21 mouse cellular contexts compared by ENCODE assay signal in genomic region chr6:28007001-28007400, GRCm38 (mm10).
"Had no signal": no experiment of that assay in that cellular context is flagged by ENCODE, and none has a peak within 500 bp of the region (broad histone marks: within the 10 kb centered on the region; RNA-seq: fewer than 3 reads in every experiment).

No protein-coding gene starts in this region.

- H3K27ac ChIP-seq: heart, adult 2 months; hindbrain, embryonic 13.5 days; hindbrain, embryonic 15.5 days; hindbrain, postnatal 0 days; kidney, embryonic 15.5 days; kidney, postnatal 0 days; layer of hippocampus, adult 2 months; left cerebral cortex, adult 2 months; limb, embryonic 10.5 days; limb, embryonic 12.5 days; liver, embryonic 13.5 days; liver, embryonic 15.5 days had no signal

- H3K36me3 ChIP-seq: hindbrain, embryonic 13.5 days; hindbrain, embryonic 15.5 days; kidney, embryonic 15.5 days; limb, embryonic 10.5 days; limb, embryonic 12.5 days; liver, embryonic 13.5 days; liver, embryonic 15.5 days had no signal

- DNase-seq: forebrain, postnatal 0 days; gastrocnemius, postnatal 14 days; gastrocnemius, postnatal 36 days; kidney, adult 11 months; kidney, adult 2 months; kidney, adult 9 months; kidney, postnatal 25 days; kidney, postnatal 4 days; liver; liver, embryonic 13.5 days had no signal

- H3K4me1 ChIP-seq: hindbrain, embryonic 13.5 days; hindbrain, embryonic 15.5 days; kidney, embryonic 15.5 days; limb, embryonic 10.5 days; limb, embryonic 12.5 days; liver, embryonic 13.5 days; liver, embryonic 15.5 days had no signal

- H3K27me3 ChIP-seq: hindbrain, embryonic 13.5 days; hindbrain, embryonic 15.5 days; kidney, embryonic 15.5 days; limb, embryonic 12.5 days; liver, embryonic 13.5 days; liver, embryonic 15.5 days had no signal

- H3K9me3 ChIP-seq: hindbrain, embryonic 13.5 days; hindbrain, embryonic 15.5 days; kidney, embryonic 15.5 days; limb, embryonic 10.5 days; limb, embryonic 12.5 days; liver, embryonic 13.5 days; liver, embryonic 15.5 days had no signal

- H3K4me3 ChIP-seq: heart, adult 2 months; hindbrain, embryonic 13.5 days; hindbrain, embryonic 15.5 days; kidney, embryonic 15.5 days; layer of hippocampus, adult 2 months; left cerebral cortex, adult 2 months; limb, embryonic 10.5 days; limb, embryonic 12.5 days; liver, embryonic 13.5 days; liver, embryonic 15.5 days had no signal
